Mouse (Mus musculus): ENCODE measurements around the gene Galnt18.

The Galnt18 gene

DNA sequence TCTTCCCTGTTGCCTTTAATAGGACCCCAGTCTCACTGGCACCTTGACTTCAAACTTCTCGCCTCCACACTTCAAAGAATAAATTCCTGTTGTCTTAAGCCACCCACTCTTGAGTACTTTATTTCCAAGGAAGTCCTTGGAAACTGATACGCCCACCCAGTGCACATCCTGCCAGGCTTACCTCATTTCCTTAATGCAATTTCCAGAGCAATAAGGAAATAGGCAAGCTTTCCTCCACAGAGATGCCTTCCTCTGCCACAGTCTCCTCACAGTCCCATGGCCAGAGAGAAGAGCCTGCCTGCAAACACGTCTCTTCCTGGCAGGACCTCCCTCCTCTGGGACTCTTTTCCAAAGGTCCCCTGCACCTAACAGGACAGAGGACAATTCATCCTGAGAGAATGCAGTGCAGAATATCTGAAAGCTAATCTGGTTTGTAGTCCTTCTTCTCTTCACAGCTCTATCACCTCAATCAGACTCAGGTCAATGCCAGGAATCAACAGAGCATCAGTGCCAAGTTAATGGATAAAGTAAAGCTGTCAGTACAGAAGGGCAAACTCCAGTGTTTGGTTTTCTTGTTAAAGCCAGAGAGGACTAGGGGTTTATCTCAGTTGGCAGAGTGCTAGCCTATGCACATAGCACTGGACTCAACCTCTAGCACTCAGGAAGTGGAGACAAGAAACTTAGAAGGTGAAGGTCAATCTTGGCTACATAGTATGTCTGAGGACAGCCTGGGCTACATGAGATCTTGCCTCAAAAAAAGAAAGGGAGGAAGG lies 65.8 kb downstream of the Galnt18 start:
- DNase-seq (ENCODE audit: low spot score in 2 of 2) = no peak

DNA sequence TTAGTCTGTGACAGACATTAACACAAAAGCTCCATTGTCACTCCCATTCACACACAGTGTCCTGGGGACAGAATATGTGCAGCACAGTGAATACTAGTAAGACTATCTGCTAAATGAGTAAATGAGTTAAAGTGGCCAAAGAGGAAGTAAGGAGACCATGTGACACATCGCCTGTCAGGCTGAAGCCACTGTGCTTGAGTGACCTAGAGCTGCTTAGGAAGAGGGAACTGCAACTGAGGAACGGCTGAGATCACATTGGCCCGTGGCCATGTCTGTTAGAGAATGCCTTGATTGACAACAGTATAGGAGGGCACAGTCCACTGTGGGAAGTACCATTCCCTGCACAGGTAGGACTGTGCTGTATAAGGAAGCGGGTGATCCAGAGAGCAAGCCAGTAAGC lies 67.0 kb downstream of the Galnt18 start:
- no peak for DNase-seq (ENCODE audit: low spot score in 2 of 2)

GRCm38 (mm10) chr7:111711045-111711808 lies 68.5 kb downstream of the Galnt18 start:
- no peak for DNase-seq (ENCODE audit: low spot score in 2 of 2)

- no peak for DNase-seq (ENCODE audit: low spot score in 2 of 2)
These were observed 69.5 kb downstream of the Galnt18 start for GRCm38 (mm10) chr7:111710311-111710710.

GRCm38 (mm10) chr7:111708563-111708962 lies 71.2 kb downstream of the Galnt18 start:
- DNase-seq (ENCODE audit: low spot score in 2 of 2) = no peak

DNA sequence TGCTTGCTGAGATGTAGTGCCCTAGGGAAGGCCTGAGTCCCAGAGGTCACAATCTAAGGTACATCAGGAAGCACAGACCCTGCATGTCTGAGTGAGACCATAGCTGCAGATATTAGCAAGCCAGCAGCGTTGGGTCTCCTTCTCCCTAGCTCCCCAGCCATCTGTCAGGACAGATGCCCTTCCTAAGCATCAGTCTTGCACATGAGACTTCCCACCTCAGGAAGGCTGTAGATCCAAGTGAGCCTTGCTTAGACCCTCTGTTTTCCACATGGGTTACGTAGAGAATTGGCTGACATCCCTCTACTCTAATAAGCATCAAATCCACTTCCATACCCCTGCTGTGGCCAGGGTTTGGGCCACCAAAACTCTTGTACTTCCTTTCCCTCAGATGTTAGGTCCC lies 76.8 kb downstream of the Galnt18 start:
- no peak for DNase-seq (ENCODE audit: low spot score in 2 of 2)

DNA sequence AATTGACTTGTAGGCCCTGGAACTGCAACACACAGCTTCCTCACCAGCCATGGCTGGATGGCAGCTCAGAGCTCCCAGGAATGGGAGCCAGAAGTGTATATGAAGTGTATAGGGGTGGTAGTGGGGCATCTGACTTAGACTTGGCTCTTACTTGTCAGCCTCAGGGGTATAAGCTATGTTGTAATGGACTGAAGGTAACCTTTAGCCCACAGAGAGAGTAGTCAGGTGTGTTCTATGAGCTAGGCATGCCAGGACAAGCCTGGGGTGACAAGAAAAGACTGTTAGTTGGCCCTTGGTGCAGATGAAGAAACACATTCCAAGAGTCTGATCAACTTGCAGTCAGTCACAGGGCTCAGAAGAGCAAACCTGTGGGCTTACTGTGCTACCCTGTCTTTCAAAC lies 78.0 kb downstream of the Galnt18 start:
- no peak for DNase-seq (ENCODE audit: low spot score in 2 of 2)

DNA sequence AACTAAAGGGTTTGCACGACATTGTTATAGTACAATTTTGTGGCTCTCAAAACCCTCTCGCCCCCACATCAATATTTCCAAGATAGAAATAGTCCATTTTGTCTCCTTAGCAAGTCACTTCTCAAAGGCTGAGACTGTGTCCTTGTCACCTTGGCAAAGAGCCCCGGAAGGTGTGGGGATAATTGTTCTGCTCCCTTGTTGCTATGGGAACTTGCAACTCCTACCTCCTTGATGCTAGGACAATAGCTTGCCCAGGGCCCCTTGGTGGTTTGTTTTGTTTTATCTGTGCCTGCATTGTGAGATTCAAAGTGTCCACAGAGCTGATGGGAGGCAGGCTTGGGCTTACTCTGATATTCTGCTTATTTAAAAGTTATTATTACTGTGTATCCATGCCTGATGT lies 80.3 kb downstream of the Galnt18 start:
- no peak for DNase-seq (ENCODE audit: low spot score in 2 of 2)

GRCm38 (mm10) chr7:111696226-111696625 lies 83.6 kb downstream of the Galnt18 start:
- no peak for DNase-seq (ENCODE audit: low spot score in 2 of 2)

DNA sequence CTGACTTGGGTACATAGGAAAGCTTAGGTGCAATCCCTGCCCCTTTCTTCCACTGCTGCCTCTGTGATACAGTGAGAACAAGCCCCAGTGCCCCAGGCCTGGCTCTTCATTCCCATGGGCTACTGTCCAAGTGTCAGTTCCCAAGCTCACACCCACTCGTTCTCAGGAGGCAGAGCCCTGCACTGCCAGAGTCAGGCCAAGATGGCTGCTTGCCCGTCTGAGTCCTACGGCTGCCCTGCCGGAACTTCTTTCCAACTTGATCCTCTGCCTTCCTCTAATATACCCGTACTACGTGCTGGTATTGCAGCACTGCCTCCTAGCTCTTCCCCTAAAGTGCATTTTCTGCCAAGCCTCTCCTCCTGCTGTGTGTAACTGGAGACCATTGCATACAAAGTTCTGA lies 85.5 kb downstream of the Galnt18 start:
- DNase-seq (ENCODE audit: low spot score in 2 of 2) = no peak

- no peak for DNase-seq (ENCODE audit: low spot score in 2 of 2)
These were observed 87.0 kb downstream of the Galnt18 start for GRCm38 (mm10) chr7:111692641-111693261.

DNA sequence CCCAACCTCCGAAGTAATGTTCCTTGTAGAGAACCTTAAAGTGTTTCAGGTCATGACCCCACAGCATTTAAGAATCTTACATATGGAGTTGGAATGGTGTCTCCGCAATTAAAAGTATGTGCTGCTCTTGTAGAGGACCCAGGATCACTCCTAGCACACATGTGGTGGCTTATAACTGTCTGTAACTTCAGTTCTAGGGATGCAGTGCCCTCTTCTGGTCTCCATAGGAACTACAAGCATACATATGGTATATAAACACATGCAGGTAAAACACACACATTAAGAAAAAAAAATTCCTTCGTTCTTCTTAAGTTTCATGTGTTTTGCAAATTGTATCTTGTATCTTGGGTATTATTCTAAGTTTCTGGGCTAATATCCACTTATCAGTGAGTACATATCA lies 99.7 kb downstream of the Galnt18 start:
- DNase-seq (ENCODE audit: low spot score in 2 of 2) = no peak

DNA sequence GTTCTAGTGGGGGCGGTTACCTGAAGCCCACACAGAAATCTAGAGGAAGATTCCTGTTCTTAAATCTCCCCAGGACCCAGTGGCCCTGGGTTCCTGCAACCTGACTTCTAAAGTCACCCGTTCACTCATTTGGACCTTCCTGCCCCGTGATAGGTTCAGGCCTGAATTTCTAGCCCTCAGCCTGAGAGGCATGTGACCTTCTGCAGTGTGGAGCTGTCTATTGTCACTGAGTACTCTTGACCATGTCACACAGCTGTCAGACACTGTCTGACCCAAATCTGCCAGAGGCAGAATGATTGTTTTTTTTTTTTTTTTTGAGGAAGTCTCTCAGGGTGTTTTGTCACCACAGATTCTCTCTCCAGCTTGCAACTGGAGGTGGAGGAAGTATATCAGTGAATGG lies 103.3 kb downstream of the Galnt18 start:
- no peak for DNase-seq (ENCODE audit: low spot score in 2 of 2)

DNA sequence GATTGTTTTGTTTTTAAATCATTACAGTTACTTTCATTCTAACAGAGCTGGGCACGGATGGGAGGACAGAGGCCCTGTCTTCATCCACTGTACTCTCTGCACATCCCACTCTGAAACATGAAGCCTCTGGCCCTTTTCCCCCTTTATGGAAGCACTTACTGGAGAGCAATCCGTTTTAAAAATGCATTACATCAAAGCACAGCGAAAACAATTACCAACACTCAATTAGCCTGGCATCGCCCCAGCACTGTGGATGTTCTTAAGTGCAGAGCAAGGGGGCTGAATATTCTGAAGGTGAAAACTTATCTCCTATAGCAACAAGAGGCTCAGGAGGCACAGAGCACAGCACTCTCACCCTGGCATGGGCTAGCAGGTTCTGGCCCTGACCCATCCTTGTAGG lies 107.3 kb downstream of the Galnt18 start:
- no peak for DNase-seq (ENCODE audit: low spot score in 2 of 2)

GRCm38 (mm10) chr7:111663139-111664073 lies 116.4 kb downstream of the Galnt18 start:
- DNase-seq (ENCODE audit: low spot score in 2 of 2) = no peak

GRCm38 (mm10) chr7:111658579-111658978 lies 121.2 kb downstream of the Galnt18 start:
- DNase-seq (ENCODE audit: low spot score in 2 of 2) = no peak

- DNase-seq (ENCODE audit: low spot score in 2 of 2) = no peak
These were observed 124.8 kb downstream of the Galnt18 start for GRCm38 (mm10) chr7:111655002-111655401.

DNA sequence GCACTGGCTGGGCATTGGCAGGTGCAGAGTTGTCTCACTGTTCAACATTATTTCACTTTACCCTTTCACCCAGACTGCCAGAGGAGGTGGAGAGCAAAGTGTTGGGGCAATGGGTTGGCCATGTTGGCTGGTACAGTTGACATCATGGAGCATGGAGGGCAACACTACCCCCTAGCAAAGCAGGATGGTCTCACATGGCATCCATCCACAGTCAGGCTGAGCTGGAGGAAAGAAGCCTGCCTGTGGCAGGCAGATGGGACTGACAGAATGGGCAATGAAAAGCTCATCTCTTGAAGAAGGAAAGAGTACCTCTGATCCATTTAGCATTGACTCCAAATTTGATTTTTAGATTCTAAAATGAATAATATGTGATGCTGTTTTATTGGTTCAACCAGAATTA lies 125.3 kb downstream of the Galnt18 start:
- no peak for DNase-seq (ENCODE audit: low spot score in 2 of 2)

- no peak for DNase-seq (ENCODE audit: low spot score in 2 of 2)
These were observed 135.4 kb downstream of the Galnt18 start for GRCm38 (mm10) chr7:111644362-111644761.

- no peak for DNase-seq (ENCODE audit: low spot score in 2 of 2)
These were observed 140.9 kb downstream of the Galnt18 start for GRCm38 (mm10) chr7:111638899-111639298.

DNA sequence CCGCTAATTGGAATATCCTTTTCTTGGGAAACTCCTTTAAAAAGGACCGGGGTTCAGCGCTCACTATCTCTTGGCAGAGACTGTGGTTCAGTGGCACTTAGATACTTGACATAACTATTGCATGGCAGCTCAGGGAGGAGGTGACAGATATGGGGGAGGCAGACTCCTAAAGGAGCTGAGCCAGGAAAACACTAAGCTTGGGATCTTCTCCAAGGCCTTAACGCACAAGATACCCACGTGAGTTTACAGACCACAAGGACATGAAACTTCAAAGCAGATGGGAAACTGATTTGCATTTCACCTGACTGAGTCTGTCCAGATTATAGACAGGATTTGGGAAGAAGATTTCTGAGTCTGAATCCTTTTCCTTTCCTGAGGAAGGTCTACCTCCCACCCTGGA lies 141.3 kb downstream of the Galnt18 start:
- no peak for DNase-seq (ENCODE audit: low spot score in 2 of 2)
